Mouse (Mus musculus) embryonic facial prominence, embryonic 15.5 days (tissue): ENCODE results near the gene Tlcd2. TPM values are rescaled to one million over a fixed set of nuclear protein-coding genes. Genes with fewer than 3 reads are reported as not detected.
A peak's percentile ranks its signal among the peaks of the same experiment; 100 is the strongest.

ENCODE experiments used
- ATAC-seq: fragments of 200-750 bp; cut with Nextera tagmentation; 2 replicates; pipeline ENCODE4 v1.8.0; 2017; ENCODE audit warnings: low read depth, moderate TSS enrichment; ENCODE audit not compliant: insufficient number of reproducible peaks, low FRiP score, low TSS enrichment
- H3K27ac ChIP-seq: fragments of 300-500 bp; sonication (generic); replicated peaks from 2 replicates; pipeline ENCODE4 v1.5.1; 2015; ENCODE audit warnings: mild to moderate bottlenecking, inconsistent platforms
- H3K27me3 ChIP-seq: fragments of 300-500 bp; sonication (generic); 2 replicates; pipeline ENCODE4 v1.6.1; 2015; ENCODE audit warnings: inconsistent platforms
- H3K36me3 ChIP-seq: fragments of 300-500 bp; sonication (generic); 2 replicates; pipeline ENCODE4 v1.6.1; 2015; ENCODE audit warnings: mild to moderate bottlenecking, inconsistent platforms
- H3K4me1 ChIP-seq: fragments of 300-500 bp; sonication (generic); 2 replicates; pipeline ENCODE4 v1.6.1; 2015; ENCODE audit warnings: inconsistent platforms
- H3K4me2 ChIP-seq: fragments of 300-500 bp; sonication (generic); replicated peaks from 2 replicates; pipeline ENCODE4 v1.6.1; 2015; ENCODE audit warnings: mild to moderate bottlenecking, inconsistent platforms
- H3K4me3 ChIP-seq: fragments of 300-500 bp; sonication (generic); replicated peaks from 2 replicates; pipeline ENCODE4 v1.5.1; 2015; ENCODE audit warnings: mild to moderate bottlenecking, inconsistent platforms
- H3K9ac ChIP-seq: fragments of 300-500 bp; sonication (generic); 2 replicates; pipeline ENCODE4 v1.6.1; 2015; ENCODE audit warnings: inconsistent platforms
- H3K9me3 ChIP-seq: fragments of 300-500 bp; sonication (generic); replicated peaks from 2 replicates; pipeline ENCODE4 v1.6.1; 2016; ENCODE audit warnings: inconsistent platforms
- WGBS: fragments of 180-500 bp; shearing (Covaris S2); methylation state at CpG from one replicate; pipeline ENCODE4 v1.1.7; 2015; 5-methylcytosine and 5-hydroxymethylcytosine counted together
- polyA plus RNA-seq: library from polyadenylated mRNA; unstranded; fragments of >200 nt; fragmentation: Nextera tagmentation; extraction: Ambion mirVana; gene quantifications from 2 replicates; pipeline ENCODE4 v1.2.1, GENCODE M21; 2015

Gene Tlcd2
- polyA plus RNA-seq, 1 experiment from 2014 or later, result 38.0 TPM

DNA sequence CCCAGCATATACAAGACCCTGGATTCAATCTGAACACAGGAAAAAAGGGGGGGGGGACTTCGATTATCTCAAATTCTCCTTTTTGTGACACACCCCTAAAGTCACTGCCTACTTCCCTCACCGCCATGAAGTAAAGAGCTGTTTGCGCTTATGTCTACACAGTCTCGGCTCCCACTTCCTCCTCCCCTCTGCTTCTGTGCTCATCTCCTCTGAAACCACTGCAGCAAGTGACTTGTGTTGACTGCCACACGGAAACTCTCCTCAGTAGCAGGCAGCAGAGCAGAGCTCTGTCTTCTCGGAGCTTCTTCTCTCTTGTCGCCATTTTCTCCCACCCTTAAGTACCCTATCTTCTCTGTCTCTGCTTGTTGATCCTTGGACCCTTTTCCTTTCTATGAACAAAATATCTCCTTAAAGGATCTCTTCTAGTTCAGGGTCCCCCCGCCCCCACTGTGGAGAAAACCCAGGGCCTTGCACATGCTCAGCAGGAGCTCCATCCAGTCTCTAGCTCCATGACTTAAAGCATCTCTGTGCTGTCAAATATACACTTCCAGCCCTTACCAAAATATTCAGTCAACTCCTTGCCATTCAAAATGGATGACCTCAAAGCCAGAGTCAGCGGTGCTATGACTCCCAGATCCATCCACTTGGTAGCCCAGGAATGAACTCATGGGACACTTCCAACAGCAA lies 32.4 kb upstream of the Tlcd2 start:
- 81% methylated on average over 9 of the region's 9 CpGs for WGBS
- Histone ChIP-seq H3K9me3 (no peaks in the 10 kb centered on the region; the same call in 1 of the 2 replicates), H3K36me3 (no peaks in the 10 kb centered on the region), H3K27me3 (no peaks in the 10 kb centered on the region), H3K27ac (no peak overlapping the region), H3K9ac (no peak overlapping the region), H3K4me1 (0 out of 2 replicates have a peak, but pooled peaks cover 5% of the 10 kb centered on the region), H3K4me2 (no peak overlapping the region), H3K4me3 (no peak overlapping the region)
- ATAC-seq, result no peak

DNA sequence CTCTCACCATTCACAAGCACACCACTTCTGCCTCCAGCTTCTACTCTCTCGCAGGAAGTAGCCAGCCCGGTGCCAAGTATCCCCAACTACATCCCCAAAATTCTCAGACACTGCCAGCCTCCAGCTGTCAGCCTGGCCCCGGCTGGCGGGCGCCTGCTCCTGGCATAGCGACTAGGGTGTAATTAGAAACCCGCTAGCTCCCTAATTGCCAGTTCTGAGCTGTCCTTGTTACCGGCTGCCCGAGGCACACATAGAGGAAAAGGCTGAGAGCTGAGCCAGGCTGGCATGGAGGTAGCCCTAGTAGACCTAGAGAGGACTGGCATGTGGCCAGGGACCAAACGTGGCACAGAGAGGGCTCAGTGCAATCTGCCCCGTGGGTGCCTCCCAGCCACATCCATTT lies 30.2 kb upstream of the Tlcd2 start:
- Histone ChIP-seq H3K4me1 (0 out of 2 replicates have a peak, but pooled peaks cover 5% of the 10 kb centered on the region), H3K36me3 (no peaks in the 10 kb centered on the region), H3K4me2 (no peak overlapping the region), H3K9me3 (no peaks in the 10 kb centered on the region; the same call in 1 of the 2 replicates), H3K4me3 (no peak overlapping the region), H3K9ac (no peak overlapping the region), H3K27ac (no peak overlapping the region), H3K27me3 (no peaks in the 10 kb centered on the region)
- peak; percentile 76 for ATAC-seq
- 60% methylated on average over 11 of the region's 11 CpGs for WGBS

DNA sequence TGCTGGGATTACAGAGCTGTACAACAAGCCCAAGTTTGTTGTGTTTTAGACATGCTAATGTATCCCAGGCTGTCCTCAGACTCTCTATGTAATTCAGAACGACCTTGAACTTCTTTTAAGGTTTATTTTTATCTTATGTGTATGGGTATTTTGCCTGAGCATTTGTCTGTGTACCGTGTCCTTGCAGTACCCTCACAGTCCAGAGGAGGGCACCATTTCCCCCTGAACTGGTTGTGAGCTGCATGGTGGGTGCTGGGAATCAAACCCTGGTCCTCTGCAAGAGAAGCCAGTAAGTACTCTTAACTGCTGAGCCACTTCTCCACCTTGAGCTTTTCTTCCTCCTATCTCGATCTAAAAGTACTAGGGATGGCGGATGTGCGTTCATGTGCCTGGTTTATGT lies 27.4 kb upstream of the Tlcd2 start:
- Histone ChIP-seq H3K4me1 (0 out of 2 replicates have a peak, but pooled peaks cover 5% of the 10 kb centered on the region), H3K36me3 (no peaks in the 10 kb centered on the region), H3K9ac (no peak overlapping the region), H3K4me2 (no peak overlapping the region), H3K4me3 (no peak overlapping the region), H3K27me3 (no peaks in the 10 kb centered on the region), H3K27ac (no peak overlapping the region), H3K9me3 (no peaks in the 10 kb centered on the region; the same call in 1 of the 2 replicates)
- ATAC-seq, result no peak
- WGBS, result 88% methylated on average over 5 of the region's 5 CpGs

DNA sequence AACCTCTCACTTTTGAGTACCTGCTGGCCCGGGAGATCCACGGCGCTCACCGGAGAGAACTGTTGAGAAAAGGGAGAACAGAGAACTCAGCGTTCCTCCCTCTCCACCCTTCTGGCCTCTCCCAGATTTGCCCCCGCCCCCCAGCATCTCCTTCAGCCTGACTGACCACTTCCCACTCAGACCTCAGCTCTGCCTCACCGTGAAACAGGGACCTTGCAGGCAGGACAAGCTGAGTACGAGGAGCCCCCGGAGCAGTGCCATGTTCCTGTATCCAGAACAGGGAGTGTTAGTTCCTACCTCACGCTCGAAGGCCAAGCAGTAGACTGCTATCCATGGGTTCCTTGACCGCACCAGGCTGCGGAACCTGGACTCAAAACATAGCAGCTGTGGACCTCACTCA lies 23.3 kb upstream of the Tlcd2 start:
- Histone ChIP-seq H3K9ac (no peak overlapping the region), H3K27ac (no peak overlapping the region), H3K27me3 (no peaks in the 10 kb centered on the region), H3K4me3 (no peak overlapping the region), H3K9me3 (no peaks in the 10 kb centered on the region; the same call in 1 of the 2 replicates), H3K4me1 (no peaks in the 10 kb centered on the region), H3K36me3 (0 out of 2 replicates have a peak, but pooled peaks cover 20% of the 10 kb centered on the region), H3K4me2 (no peak overlapping the region)
- WGBS, result 82% methylated on average over 12 of the region's 13 CpGs
- ATAC-seq, result no peak

DNA sequence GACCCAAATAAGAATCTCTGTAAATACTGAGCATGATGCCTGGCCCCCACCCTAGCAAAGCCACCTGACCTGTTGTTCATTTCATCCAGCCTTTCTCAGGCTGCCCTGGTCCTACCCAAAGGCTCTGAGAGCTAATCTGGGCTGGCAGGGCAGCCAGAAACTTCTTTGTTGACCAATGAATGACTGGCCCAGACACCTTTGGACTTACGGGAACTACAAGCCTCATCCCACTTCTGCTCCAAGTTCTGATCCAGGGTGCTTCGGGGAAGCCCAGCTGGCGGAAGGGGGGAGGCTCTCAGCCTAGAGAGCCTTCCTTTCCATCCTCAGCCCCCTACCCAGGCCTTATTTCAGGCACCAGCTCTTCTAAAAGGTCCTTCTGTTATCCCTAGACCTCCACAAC lies 22.7 kb upstream of the Tlcd2 start:
- Histone ChIP-seq H3K4me3 (no peak overlapping the region), H3K4me1 (no peaks in the 10 kb centered on the region), H3K27me3 (no peaks in the 10 kb centered on the region), H3K36me3 (peaks cover 26% of the 10 kb centered on the region; the same call in 1 of the 2 replicates), H3K9ac (no peak overlapping the region), H3K9me3 (no peaks in the 10 kb centered on the region; the same call in 1 of the 2 replicates), H3K27ac (no peak overlapping the region), H3K4me2 (no peak overlapping the region)
- ATAC-seq, result no peak
- 93% methylated on average over 3 of the region's 3 CpGs for WGBS

DNA sequence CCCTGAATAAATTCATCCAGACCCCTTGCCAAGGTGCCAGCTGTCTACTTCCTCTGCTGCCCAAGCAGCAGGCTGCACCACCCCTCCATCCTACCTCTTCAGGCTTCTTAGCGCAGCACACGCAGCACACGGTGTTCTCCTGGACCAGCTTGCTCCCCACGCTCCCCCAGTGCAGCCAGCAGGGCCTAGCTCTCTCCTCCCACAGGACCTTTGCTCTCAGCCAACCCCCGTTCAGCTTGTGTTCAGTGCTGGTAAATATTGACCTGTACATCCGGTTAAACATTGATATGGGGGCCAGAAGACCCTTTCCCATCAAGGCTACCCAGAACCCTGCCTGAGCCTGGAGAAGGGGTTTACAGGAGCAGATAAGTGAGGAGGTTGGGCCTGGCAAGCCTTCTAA lies 22.2 kb upstream of the Tlcd2 start, which contains the start of gene Serpinf2:
Serpinf2 (minus strand) TSS at position 229 of the 400 bp plus-strand sequence.
- Histone ChIP-seq H3K27ac (no peak within 1 kb of the TSS), H3K4me1 (no peaks in the 10 kb centered on the region), H3K27me3 (no peaks in the 10 kb centered on the region), H3K9me3 (no peaks in the 10 kb centered on the region), H3K36me3 (peaks cover 32% of the 10 kb centered on the region; the same call in 1 of the 2 replicates), H3K9ac (no peak within 1 kb of the TSS), H3K4me3 (no peak within 1 kb of the TSS), H3K4me2 (no peak within 1 kb of the TSS)
- 88% methylated on average over 6 of the region's 6 CpGs for WGBS
- ATAC-seq, result no peak

DNA sequence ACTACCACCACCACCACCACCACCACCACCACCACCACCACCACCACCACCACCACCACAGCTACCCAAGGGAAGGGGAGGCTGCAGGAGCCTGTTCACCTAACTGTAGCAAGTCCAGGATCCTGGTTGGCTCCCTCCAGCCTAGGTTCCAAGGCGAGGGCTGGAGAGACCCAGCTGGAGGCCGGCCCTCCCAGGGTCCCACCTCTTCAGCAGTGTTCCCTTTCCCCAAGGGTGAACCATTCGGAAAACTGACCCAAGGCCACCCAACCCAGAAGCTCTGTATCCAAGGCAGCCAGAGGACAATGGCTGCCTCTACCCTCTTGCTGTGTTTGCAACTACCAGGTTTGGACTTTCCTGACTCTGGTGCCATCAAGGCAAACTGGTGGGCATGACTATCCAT lies 21.6 kb upstream of the Tlcd2 start:
- no peak overlapping the region for H3K27ac ChIP-seq
- no peak overlapping the region for H3K4me3 ChIP-seq
- no peaks in the 10 kb centered on the region for H3K9me3 ChIP-seq
- no peak for ATAC-seq
- peaks cover 36% of the 10 kb centered on the region; the same call in 1 of the 2 replicates for H3K36me3 ChIP-seq
- 90% methylated on average over 3 of the region's 3 CpGs for WGBS
- no peak overlapping the region for H3K4me2 ChIP-seq
- H3K4me1 ChIP-seq, result no peaks in the 10 kb centered on the region
- no peaks in the 10 kb centered on the region for H3K27me3 ChIP-seq
- no peak overlapping the region for H3K9ac ChIP-seq

DNA sequence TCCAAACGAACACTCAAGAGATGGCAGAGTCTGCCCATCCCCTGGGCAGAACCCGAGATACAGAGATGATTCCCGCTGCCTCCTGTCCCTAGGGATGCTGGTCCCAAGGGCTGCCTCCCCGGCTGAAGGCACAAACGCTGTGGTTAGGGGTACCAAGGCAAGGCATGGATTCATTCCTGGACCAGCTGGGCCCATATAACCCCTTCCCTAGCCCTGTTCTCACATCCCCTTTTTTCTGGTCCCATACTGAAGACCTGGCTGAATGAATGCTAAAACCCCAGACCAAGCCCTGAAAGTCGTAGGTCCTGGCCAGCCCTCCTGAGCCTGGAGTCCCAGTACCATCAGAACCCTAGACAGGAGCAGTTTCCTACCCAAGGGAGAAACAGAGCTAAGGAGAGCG lies 20.5 kb upstream of the Tlcd2 start:
- WGBS, result 85% methylated on average over 7 of the region's 7 CpGs
- H3K27ac ChIP-seq, result no peak overlapping the region
- no peaks in the 10 kb centered on the region for H3K9me3 ChIP-seq
- H3K36me3 ChIP-seq, result peaks cover 47% of the 10 kb centered on the region
- H3K27me3 ChIP-seq, result no peaks in the 10 kb centered on the region
- H3K4me3 ChIP-seq, result no peak overlapping the region
- no peak overlapping the region for H3K9ac ChIP-seq
- H3K4me2 ChIP-seq, result no peak overlapping the region
- ATAC-seq, result no peak
- H3K4me1 ChIP-seq, result no peaks in the 10 kb centered on the region

DNA sequence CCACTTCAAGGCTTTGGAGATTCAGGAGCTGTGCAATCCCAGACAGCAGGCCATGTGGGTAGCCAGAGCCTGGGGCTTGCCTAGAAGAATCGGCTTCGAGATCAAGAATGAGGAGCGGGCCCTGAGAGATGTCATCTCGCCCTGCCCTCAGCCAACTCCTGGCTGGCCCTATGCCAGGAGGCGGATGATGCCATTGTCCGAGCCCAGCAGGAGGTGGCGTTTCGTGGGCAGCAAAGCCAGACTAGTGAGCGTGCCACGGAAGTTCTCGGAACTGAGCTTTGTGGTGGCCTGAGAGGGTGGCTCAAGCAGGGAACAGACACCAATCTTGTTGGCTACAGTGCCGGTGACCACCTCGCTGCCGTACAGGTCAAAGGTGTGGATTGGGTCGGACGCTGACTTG lies 19.9 kb upstream of the Tlcd2 start:
- H3K4me2 ChIP-seq, result no peak overlapping the region
- WGBS, result 89% methylated on average over 16 of the region's 16 CpGs
- peaks cover 51% of the 10 kb centered on the region for H3K36me3 ChIP-seq

DNA sequence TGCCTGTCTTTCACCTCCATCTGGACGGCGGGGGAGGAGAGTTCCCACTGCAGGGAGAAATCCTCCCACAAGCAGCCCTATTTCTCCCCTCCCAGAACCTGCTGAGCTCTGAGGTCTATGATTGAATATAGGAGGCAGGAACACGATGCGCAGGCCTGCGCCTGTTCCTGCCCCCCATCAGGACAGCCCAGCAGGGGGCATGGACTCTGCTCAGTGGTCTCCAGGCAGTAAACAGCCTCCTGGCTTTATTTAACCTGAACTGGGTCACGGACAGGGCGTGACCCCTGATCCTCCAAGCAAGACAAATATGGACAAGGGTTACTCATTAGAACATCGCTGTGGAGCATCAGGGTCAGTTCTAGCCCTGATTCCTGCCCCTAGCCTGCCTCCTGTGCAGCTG lies 17.8 kb upstream of the Tlcd2 start:
- peaks cover 70% of the 10 kb centered on the region for H3K36me3 ChIP-seq
- H3K4me3 ChIP-seq, result no peak overlapping the region
- H3K4me1 ChIP-seq, result no peaks in the 10 kb centered on the region
- H3K4me2 ChIP-seq, result no peak overlapping the region
- no peak for ATAC-seq
- H3K27ac ChIP-seq, result no peak overlapping the region
- no peaks in the 10 kb centered on the region for H3K9me3 ChIP-seq
- no peaks in the 10 kb centered on the region for H3K27me3 ChIP-seq
- 54% methylated on average over 8 of the region's 8 CpGs for WGBS
- no peak overlapping the region for H3K9ac ChIP-seq

More for the DNA sequence above, 19.9 kb upstream of the Tlcd2 start:
- Histone ChIP-seq H3K9ac (no peak overlapping the region), H3K4me1 (no peaks in the 10 kb centered on the region), H3K9me3 (no peaks in the 10 kb centered on the region), H3K27ac (no peak overlapping the region), H3K27me3 (no peaks in the 10 kb centered on the region), H3K4me3 (no peak overlapping the region)
- no peak for ATAC-seq

DNA sequence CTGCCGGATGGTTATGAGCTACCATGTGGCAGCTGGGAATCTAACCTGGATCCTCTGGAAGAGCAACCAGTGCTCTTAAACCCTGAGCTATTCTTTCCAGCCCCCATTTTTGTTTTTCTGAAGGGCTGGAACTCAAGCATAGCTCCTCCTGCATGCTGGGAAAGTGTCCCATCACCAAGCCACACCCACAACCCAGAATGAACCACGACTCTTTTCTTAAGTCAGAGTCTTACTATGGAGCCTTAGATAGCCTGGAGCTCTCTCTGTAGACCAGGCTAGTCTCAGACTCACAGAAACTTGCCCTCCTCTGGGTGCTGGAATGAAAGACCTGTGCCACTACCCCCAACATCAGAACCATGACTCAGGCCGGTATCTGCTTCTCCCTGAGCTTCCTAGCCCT lies 12.9 kb upstream of the Tlcd2 start:
- WGBS, result 80% methylated on average over 3 of the region's 3 CpGs
- no peaks in the 10 kb centered on the region for H3K9me3 ChIP-seq
- ATAC-seq, result no peak
- peaks cover 10% of the 10 kb centered on the region for H3K4me1 ChIP-seq
- H3K27ac ChIP-seq, result no peak overlapping the region
- H3K4me3 ChIP-seq, result no peak overlapping the region
- H3K4me2 ChIP-seq, result no peak overlapping the region
- H3K27me3 ChIP-seq, result no peaks in the 10 kb centered on the region
- no peak overlapping the region for H3K9ac ChIP-seq
- peaks cover 59% of the 10 kb centered on the region for H3K36me3 ChIP-seq

DNA sequence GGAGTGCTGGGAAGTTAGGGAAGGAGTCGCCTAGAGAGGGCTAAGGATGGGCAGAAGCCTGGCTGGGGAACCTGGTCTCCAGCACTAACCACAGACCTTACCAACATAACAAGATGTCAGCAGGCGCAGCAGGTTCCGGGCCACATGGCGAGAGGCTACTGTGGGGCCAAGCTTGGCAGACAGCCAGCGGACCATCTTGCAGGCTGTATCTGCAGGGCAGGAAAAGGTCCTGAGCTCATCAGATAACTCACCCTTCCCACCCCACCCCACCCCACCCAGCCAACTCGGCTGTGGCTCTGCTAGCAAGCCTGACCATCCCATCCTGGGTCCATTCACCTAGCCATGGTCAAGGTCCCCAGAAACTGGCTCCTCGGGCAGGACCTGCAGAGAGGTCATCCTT lies 11.8 kb upstream of the Tlcd2 start:
- 78% methylated on average over 7 of the region's 7 CpGs for WGBS
- H3K9ac ChIP-seq, result no peak overlapping the region
- no peak for ATAC-seq
- no peaks in the 10 kb centered on the region for H3K9me3 ChIP-seq
- peaks cover 20% of the 10 kb centered on the region for H3K4me1 ChIP-seq
- no peak overlapping the region for H3K4me3 ChIP-seq
- H3K27ac ChIP-seq, result no peak overlapping the region
- H3K36me3 ChIP-seq, result peaks cover 49% of the 10 kb centered on the region
- no peaks in the 10 kb centered on the region for H3K27me3 ChIP-seq
- no peak overlapping the region for H3K4me2 ChIP-seq
